Mouse (Mus musculus): Measurements from ENCODE around the gene Pdlim4. TPM values are rescaled to one million over a fixed set of nuclear protein-coding genes. Genes with fewer than 3 reads are reported as not detected.

The Pdlim4 gene
- total RNA-seq (2021): 10 to 100 TPM; 17.9 to 18.5 TPM
- long read RNA-seq, transcript Pdlim4-201 (7 exons, 1,182 nt): major isoform, 23 of 28 reads
- long read RNA-seq, partial matches to known transcripts: 1 of 28 reads
- long read RNA-seq, other reads (novel, unspliced or antisense): 4 of 28 reads

- DNase-seq (ENCODE audit: low spot score in 2 of 2): peak in 1 of 2 experiments; percentile 65
Measured at GRCm38 (mm10) chr11:54068520-54069371, at the start of gene Pdlim4. Gene Pdlim4 (minus strand): TSS chr11:54069014.

- DNase-seq (ENCODE audit: low spot score in 2 of 2): no peak
Measured at GRCm38 (mm10) chr11:54117096-54117495, 48.3 kb upstream of the Pdlim4 start.

GRCm38 (mm10) chr11:54116406-54116805 lies 47.6 kb upstream of the Pdlim4 start:
- no peak for DNase-seq (ENCODE audit: low spot score in 2 of 2)

- no peak for DNase-seq (ENCODE audit: low spot score in 2 of 2)
Measured at GRCm38 (mm10) chr11:54115911-54116310, 47.1 kb upstream of the Pdlim4 start.

GRCm38 (mm10) chr11:54115301-54115700 lies 46.5 kb upstream of the Pdlim4 start:
- no peak for DNase-seq (ENCODE audit: low spot score in 2 of 2)

- DNase-seq (ENCODE audit: low spot score in 2 of 2): no peak
Measured at GRCm38 (mm10) chr11:54114746-54115145, 45.9 kb upstream of the Pdlim4 start.

GRCm38 (mm10) chr11:54113352-54113751 lies 44.5 kb upstream of the Pdlim4 start:
- DNase-seq (ENCODE audit: low spot score in 2 of 2): no peak

- peak; percentile 85 to 86 for DNase-seq (ENCODE audit: low spot score in 2 of 2)
Measured at GRCm38 (mm10) chr11:54112920-54113319, 44.1 kb upstream of the Pdlim4 start.

GRCm38 (mm10) chr11:54111976-54112741 lies 43.3 kb upstream of the Pdlim4 start:
- DNase-seq (ENCODE audit: low spot score in 2 of 2): peak in 1 of 2 experiments; percentile 53

GRCm38 (mm10) chr11:54111291-54111690 lies 42.5 kb upstream of the Pdlim4 start:
- no peak for DNase-seq (ENCODE audit: low spot score in 2 of 2)

- DNase-seq (ENCODE audit: low spot score in 2 of 2): no peak
Measured at GRCm38 (mm10) chr11:54108894-54109293, 40.1 kb upstream of the Pdlim4 start.

- no peak for DNase-seq (ENCODE audit: low spot score in 2 of 2)
Measured at GRCm38 (mm10) chr11:54108131-54108530, 39.3 kb upstream of the Pdlim4 start.

GRCm38 (mm10) chr11:54107239-54107638 lies 38.4 kb upstream of the Pdlim4 start:
- DNase-seq (ENCODE audit: low spot score in 2 of 2): peak in 1 of 2 experiments; percentile 32

- no peak for DNase-seq (ENCODE audit: low spot score in 2 of 2)
Measured at GRCm38 (mm10) chr11:54106676-54107075, 37.9 kb upstream of the Pdlim4 start.

GRCm38 (mm10) chr11:54105011-54105410 lies 36.2 kb upstream of the Pdlim4 start:
- DNase-seq (ENCODE audit: low spot score in 2 of 2): no peak

GRCm38 (mm10) chr11:54102706-54103449 lies 34.1 kb upstream of the Pdlim4 start:
- DNase-seq (ENCODE audit: low spot score in 2 of 2): no peak

- DNase-seq (ENCODE audit: low spot score in 2 of 2): no peak
Measured at GRCm38 (mm10) chr11:54101701-54102100, 32.9 kb upstream of the Pdlim4 start.

- peak; percentile 57 to 69 for DNase-seq (ENCODE audit: low spot score in 2 of 2)
Measured at GRCm38 (mm10) chr11:54100692-54101591, 32.1 kb upstream of the Pdlim4 start.

- no peak for DNase-seq (ENCODE audit: low spot score in 2 of 2)
Measured at GRCm38 (mm10) chr11:54100045-54100691, 31.4 kb upstream of the Pdlim4 start, which contains the start of gene P4ha2. Gene P4ha2 (plus strand): TSS chr11:54100095.

All from layer of hippocampus, postnatal 10 days (tissue).